Mouse (Mus musculus) hindlimb bud, embryonic 11.5 days (tissue): ENCODE results near the gene Calhm2.
A peak's percentile ranks its signal among the peaks of the same experiment; 100 is the strongest.

Experiments
- DNase-seq: peaks from one replicate; pipeline ENCODE4 v3.0.0-alpha.2; 2012; ENCODE audit warnings: low read depth, low spot score; ENCODE audit errors: extremely low spot score

Calhm2 gene

GRCm38 (mm10) chr19:47137771-47138421 lies at the start of gene Calhm2:
Calhm2 (minus strand) TSS chr19:47138294.
- DNase-seq: no peak

GRCm38 (mm10) chr19:47186514-47187275 lies 48.6 kb upstream of the Calhm2 start:
- DNase-seq: no peak

- DNase-seq: no peak
Observed at GRCm38 (mm10) chr19:47184736-47185135, 46.6 kb upstream of the Calhm2 start.

- DNase-seq: no peak
Observed at GRCm38 (mm10) chr19:47184221-47184620, 46.1 kb upstream of the Calhm2 start.

- DNase-seq: no peak
Observed at GRCm38 (mm10) chr19:47180011-47180410, 41.9 kb upstream of the Calhm2 start.

- no peak for DNase-seq
Observed at GRCm38 (mm10) chr19:47179272-47179809, 41.2 kb upstream of the Calhm2 start.

- no peak for DNase-seq
Observed at GRCm38 (mm10) chr19:47178431-47179271, 40.6 kb upstream of the Calhm2 start, which contains the start of gene Neurl1a. Neurl1a (plus strand) TSS chr19:47178820.

GRCm38 (mm10) chr19:47178001-47178400 lies 39.9 kb upstream of the Calhm2 start:
- DNase-seq: no peak

- no peak for DNase-seq
Observed at GRCm38 (mm10) chr19:47176916-47177505, 38.9 kb upstream of the Calhm2 start.

GRCm38 (mm10) chr19:47175472-47175871 lies 37.4 kb upstream of the Calhm2 start:
- no peak for DNase-seq

- no peak for DNase-seq
Observed at GRCm38 (mm10) chr19:47174515-47174914, 36.4 kb upstream of the Calhm2 start.

- DNase-seq: peak; percentile 66
Observed at GRCm38 (mm10) chr19:47168793-47169412, 30.8 kb upstream of the Calhm2 start.

- DNase-seq: peak; percentile 67
Observed at GRCm38 (mm10) chr19:47168223-47168622, 30.1 kb upstream of the Calhm2 start.

- DNase-seq: no peak
Observed at GRCm38 (mm10) chr19:47167617-47168214, 29.6 kb upstream of the Calhm2 start.

GRCm38 (mm10) chr19:47166758-47167157 lies 28.7 kb upstream of the Calhm2 start:
- no peak for DNase-seq

- no peak for DNase-seq
Observed at GRCm38 (mm10) chr19:47163176-47163744, 25.2 kb upstream of the Calhm2 start.

- no peak for DNase-seq
Observed at GRCm38 (mm10) chr19:47161669-47162068, 23.6 kb upstream of the Calhm2 start.

- DNase-seq: no peak
Observed at GRCm38 (mm10) chr19:47157664-47158063, 19.6 kb upstream of the Calhm2 start, which contains the start of gene Calhm3. Calhm3 (minus strand) TSS chr19:47157764.

GRCm38 (mm10) chr19:47153767-47154166 lies 15.7 kb upstream of the Calhm2 start:
- DNase-seq: no peak

- no peak for DNase-seq
Observed at GRCm38 (mm10) chr19:47152062-47152369, 13.9 kb upstream of the Calhm2 start.
